ENCODE assay signal across 22 mouse cellular contexts in genomic region chr13:107919403-107919802, GRCm38 (mm10).
A peak's percentile ranks its signal among the peaks of the same experiment; 100 is the strongest.
DNase-seq lines count a peak whose midpoint lies in the region; TF ChIP-seq lines count a peak whose summit lies in the region.
"Had no signal": no experiment of that assay in that cellular context is flagged by ENCODE, and none has a peak within 500 bp of the region (broad histone marks: within the 10 kb centered on the region; RNA-seq: fewer than 3 reads in every experiment).

No protein-coding gene starts in this region.

- no peaks in the 10 kb centered on the region for H3K4me1 ChIP-seq in ES-Bruce4 (ENCODE audit: control insufficient read depth, insufficient read depth, low read length)
- peaks cover 17% of the 10 kb centered on the region for H3K4me1 ChIP-seq in bone marrow macrophage, adult 2 months (ENCODE audit: control insufficient read depth, insufficient read depth, low read length)

- H3K36me3 ChIP-seq in ES-Bruce4 (ENCODE audit: control insufficient read depth, insufficient read depth, low read length, poor library complexity, severe bottlenecking), result no peaks in the 10 kb centered on the region
- H3K36me3 ChIP-seq: embryonic facial prominence, embryonic 10.5 days; embryonic facial prominence, embryonic 12.5 days; forebrain, embryonic 15.5 days; G1E had no signal

- H3K4me3 ChIP-seq in ES-Bruce4 (ENCODE audit: low read depth, low read length), result no peak overlapping the region
- no peak overlapping the region for H3K4me3 ChIP-seq in bone marrow macrophage, adult 2 months (ENCODE audit: insufficient read depth, low read length)
- H3K4me3 ChIP-seq: embryonic facial prominence, embryonic 10.5 days; embryonic facial prominence, embryonic 12.5 days; forebrain, embryonic 13.5 days; forebrain, embryonic 15.5 days had no signal

- TF ChIP-seq CTCF in ES-Bruce4 (IDR thresholded peaks at IDR 0.05; ENCODE audit: low read depth, low read length), result no peak
- no peak for TF ChIP-seq CTCF in bone marrow macrophage, adult 2 months (IDR thresholded peaks at IDR 0.05; ENCODE audit: low read depth, low read length)

- peak; percentile 79 for DNase-seq in ES-CJ7 (ENCODE audit: low read depth, low spot score)
- DNase-seq in R1 (ENCODE audit: low read depth, low spot score), result peak; percentile 62
- DNase-seq in layer of hippocampus, postnatal 25 days (ENCODE audit: extremely low spot score in 1 of 2, low spot score in 1 of 2), result no peak
- DNase-seq in adrenal gland, postnatal 4 days (ENCODE audit: low spot score in 2 of 2), result no peak
- DNase-seq in lung, postnatal 4 days, result no peak
- DNase-seq: adrenal gland, adult 8-10 months; adrenal gland, postnatal 14 days; adrenal gland, postnatal 36 days; cerebellum, adult 11-12 months; cerebellum, adult 2 months; cerebellum, adult 9-10 months; cerebellum, postnatal 10 days; cerebellum, postnatal 25 days; forebrain, postnatal 0 days had no signal

- H3K27ac ChIP-seq in ES-Bruce4 (ENCODE audit: insufficient read depth, low read length), result peak overlapping the region; percentile 20; the same call in 1 of the 2 replicates
- H3K27ac ChIP-seq in bone marrow macrophage, adult 2 months (ENCODE audit: insufficient read depth, low read depth, low read length), result peak overlapping the region; percentile 19
- H3K27ac ChIP-seq: embryonic facial prominence, embryonic 10.5 days; embryonic facial prominence, embryonic 12.5 days; forebrain, embryonic 13.5 days; forebrain, embryonic 15.5 days had no signal

- TF ChIP-seq POLR2A in ES-Bruce4 (IDR thresholded peaks at IDR 0.05; ENCODE audit: insufficient read depth, low read length), result no peak
- no peak for TF ChIP-seq POLR2A in bone marrow macrophage, adult 2 months (IDR thresholded peaks at IDR 0.05; ENCODE audit: borderline replicate concordance, low read depth, low read length)

- H3K27me3 ChIP-seq in ES-Bruce4 (ENCODE audit: control insufficient read depth, insufficient read depth, low read length, poor library complexity, severe bottlenecking), result no peaks in the 10 kb centered on the region; the same call in 1 of the 2 replicates
- H3K27me3 ChIP-seq: embryonic facial prominence, embryonic 12.5 days; forebrain, embryonic 13.5 days; forebrain, embryonic 15.5 days; Patski had no signal

- H3K9me3 ChIP-seq in ES-Bruce4 (replicated peaks; ENCODE audit: control insufficient read depth, insufficient read depth, low read length, poor library complexity, severe bottlenecking), result no peaks in the 10 kb centered on the region
- H3K9me3 ChIP-seq: embryonic facial prominence, embryonic 10.5 days; embryonic facial prominence, embryonic 12.5 days; forebrain, embryonic 13.5 days; forebrain, embryonic 15.5 days; G1E had no signal

- no peak overlapping the region for H3K9ac ChIP-seq in ES-Bruce4 (ENCODE audit: low read depth, poor library complexity, severe bottlenecking)
- H3K9ac ChIP-seq: embryonic facial prominence, embryonic 12.5 days; forebrain, embryonic 13.5 days; forebrain, embryonic 15.5 days; forebrain, postnatal 0 days had no signal

- TF ChIP-seq EP300 in ES-Bruce4 (IDR thresholded peaks at IDR 0.05; ENCODE audit: insufficient read depth, low read depth, low read length), result peak; percentile 63

Comparison
In these comparisons a context has a peak if more than half of its experiments do, and no peak if none do; other contexts are left out.
1. DNase-seq: peak in ES-CJ7 (single experiment) and R1 (single experiment); none in layer of hippocampus, postnatal 25 days (0 of 2), adrenal gland, postnatal 4 days (0 of 2) and lung, postnatal 4 days (0 of 2).